Mouse (Mus musculus) liver, adult 2 months (tissue): ENCODE measurements around the gene Slc24a2. TPM values are rescaled to one million over a fixed set of nuclear protein-coding genes. Genes with fewer than 3 reads are reported as not detected.

Source experiments
- DNase-seq: peaks from one replicate; pipeline ENCODE4 v3.0.0-alpha.2; 2011; ENCODE audit warnings: low read depth, low spot score; ENCODE audit errors: extremely low read depth
- H3K27ac ChIP-seq: fragments of 200-500 bp; replicated peaks from 2 replicates; pipeline ENCODE4 v1.5.1; 2012; ENCODE audit warnings: low read depth, mild to moderate bottlenecking, control low read depth, inconsistent platforms, low read length; ENCODE audit not compliant: insufficient read depth
- H3K27me3 ChIP-seq: fragments of 200-500 bp; 2 replicates; pipeline ENCODE4 v1.6.1; 2012; ENCODE audit warnings: mild to moderate bottlenecking, moderate library complexity, low read length, inconsistent platforms; ENCODE audit not compliant: control insufficient read depth, insufficient read depth
- H3K36me3 ChIP-seq: fragments of 200-500 bp; 2 replicates; pipeline ENCODE4 v1.6.1; 2012; ENCODE audit warnings: low read length, inconsistent platforms; ENCODE audit not compliant: control insufficient read depth, insufficient read depth
- H3K4me1 ChIP-seq: fragments of 200-500 bp; 2 replicates; pipeline ENCODE4 v1.6.1; 2011; ENCODE audit warnings: low read length; ENCODE audit not compliant: control insufficient read depth, insufficient read depth
- H3K4me3 ChIP-seq: fragments of 200-500 bp; 2 replicates; pipeline ENCODE4 v1.5.1; 2011; ENCODE audit warnings: low read depth, mild to moderate bottlenecking, control low read depth, low read length, moderate library complexity; ENCODE audit not compliant: insufficient read depth
- H3K79me2 ChIP-seq: fragments of 200-500 bp; 2 replicates; pipeline ENCODE4 v1.6.1; 2012; ENCODE audit warnings: inconsistent platforms, mild to moderate bottlenecking, low read length, moderate library complexity; ENCODE audit not compliant: control insufficient read depth, insufficient read depth
- H3K9ac ChIP-seq: fragments of 200-500 bp; 2 replicates; pipeline ENCODE4 v1.6.1; 2012; ENCODE audit warnings: low read depth, mild to moderate bottlenecking, control low read depth, inconsistent platforms, low read length
- CTCF ChIP-seq: fragments of 200-500 bp; IDR thresholded peaks from 2 replicates; pipeline ENCODE4 v1.5.1; 2011; ENCODE audit warnings: low read depth, low read length, control low read depth
- POLR2A ChIP-seq: fragments of 200-500 bp; IDR thresholded peaks from 2 replicates; pipeline ENCODE4 v1.6.1; 2011; ENCODE audit warnings: low read length, control low read depth; ENCODE audit not compliant: insufficient read depth; ENCODE audit errors: extremely low read depth
- WGBS: fragments of 180-500 bp; shearing (Covaris S2); methylation state at CpG from one replicate; pipeline ENCODE4 v1.1.7; 2018; 5-methylcytosine and 5-hydroxymethylcytosine counted together
- polyA plus RNA-seq: library from polyadenylated mRNA; depleted of rRNA; stranded (reverse); fragments of >200 nt; gene quantifications from 2 replicates; pipeline ENCODE4 v1.2.3, GENCODE M21; 2012
- total RNA-seq: library from RNA; depleted of rRNA; stranded (reverse); fragments of >200 nt; gene quantifications from 2 replicates; pipeline ENCODE4 v1.2.3, GENCODE M21; 2014

Gene Slc24a2
- total and polyA plus RNA-seq, 2 experiments: not detected

- Histone ChIP-seq H3K9ac (no peak overlapping the region), H3K79me2 (no peaks in the 10 kb centered on the region), H3K36me3 (no peaks in the 10 kb centered on the region), H3K4me1 (no peaks in the 10 kb centered on the region), H3K4me3 (no peak overlapping the region), H3K27me3 (no peaks in the 10 kb centered on the region), H3K27ac (no peak overlapping the region)
- 74% methylated on average over 11 of the region's 11 CpGs for WGBS
- DNase-seq: no peak
- TF ChIP-seq POLR2A (no peak), CTCF (no peak)
These were observed 143.2 kb downstream of the Slc24a2 start for GRCm38 (mm10) chr4:87086933-87087577.

DNA sequence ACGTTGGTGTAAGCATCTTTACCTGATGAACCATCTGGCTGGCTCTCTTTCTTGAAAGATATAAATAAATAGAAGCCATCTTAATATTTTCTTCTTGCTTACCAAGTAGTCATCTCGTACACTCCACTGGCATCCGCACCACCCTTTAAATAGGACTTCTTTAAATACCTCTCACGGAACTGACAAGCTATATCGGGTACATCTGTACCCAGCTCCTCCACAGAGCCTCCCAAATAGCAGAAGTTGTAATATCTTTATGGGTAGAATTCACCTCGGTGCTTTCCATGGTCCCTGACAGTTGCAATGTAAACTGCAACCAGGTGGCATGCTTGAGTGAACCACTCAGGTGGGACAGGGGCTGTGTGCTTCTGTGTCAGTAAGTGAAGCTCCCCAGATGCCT lies 149.0 kb downstream of the Slc24a2 start:
- WGBS: 73% methylated on average over 6 of the region's 6 CpGs
- DNase-seq: no peak
- no peak for TF ChIP-seq POLR2A
- TF ChIP-seq CTCF: no peak
- Histone ChIP-seq H3K4me1 (no peaks in the 10 kb centered on the region), H3K27me3 (no peaks in the 10 kb centered on the region), H3K79me2 (no peaks in the 10 kb centered on the region), H3K27ac (no peak overlapping the region), H3K4me3 (no peak overlapping the region), H3K36me3 (no peaks in the 10 kb centered on the region), H3K9ac (no peak overlapping the region)

DNA sequence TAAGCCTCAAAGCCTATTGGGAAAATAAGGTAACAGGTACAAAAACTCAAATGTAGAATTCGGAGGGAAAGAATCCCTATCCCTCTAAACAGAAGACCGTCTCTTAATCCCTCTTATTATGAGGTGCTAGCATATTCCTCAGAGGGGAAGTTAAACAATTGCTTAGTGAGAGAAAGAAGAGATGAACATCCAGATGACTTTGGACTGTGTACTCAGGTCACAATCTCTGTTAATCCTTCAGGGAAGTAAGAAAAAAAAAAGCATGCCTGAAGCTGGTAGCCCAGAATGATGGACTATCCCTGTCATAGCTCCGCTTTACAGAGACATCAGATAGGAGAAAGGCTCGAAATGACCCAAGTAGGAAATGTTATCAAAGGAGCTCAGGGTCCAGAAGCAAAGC lies 151.0 kb downstream of the Slc24a2 start:
- Histone ChIP-seq H3K27me3 (no peaks in the 10 kb centered on the region), H3K9ac (no peak overlapping the region), H3K79me2 (no peaks in the 10 kb centered on the region), H3K4me3 (no peak overlapping the region), H3K4me1 (no peaks in the 10 kb centered on the region), H3K36me3 (no peaks in the 10 kb centered on the region), H3K27ac (no peak overlapping the region)
- no peak for TF ChIP-seq POLR2A
- TF ChIP-seq CTCF: no peak
- WGBS: 77% methylated on average over 4 of the region's 4 CpGs
- DNase-seq: no peak

DNA sequence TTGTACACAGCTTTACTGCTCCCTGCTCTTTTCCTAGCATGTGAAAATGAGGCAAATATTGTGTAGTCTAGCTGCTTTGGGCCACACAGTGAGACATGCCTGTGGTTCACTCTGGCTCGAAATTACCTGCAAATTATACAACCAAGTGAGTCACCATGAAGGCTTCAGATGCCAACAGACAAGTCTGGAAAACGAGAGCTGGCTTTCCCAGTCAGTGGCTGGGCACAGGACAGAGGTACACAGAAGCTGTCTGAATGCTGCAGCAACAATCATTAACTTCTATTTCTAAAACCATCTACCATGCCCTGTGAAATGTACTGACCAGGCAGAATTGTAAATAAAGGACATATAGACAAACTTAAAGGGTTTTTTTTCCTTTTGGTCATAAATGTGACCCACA lies 151.6 kb downstream of the Slc24a2 start:
- no peak overlapping the region for H3K27ac ChIP-seq
- no peak for DNase-seq
- TF ChIP-seq POLR2A: no peak
- no peak for TF ChIP-seq CTCF
- 33% methylated on average over 2 of the region's 2 CpGs for WGBS
- H3K4me1 ChIP-seq: no peaks in the 10 kb centered on the region
- no peaks in the 10 kb centered on the region for H3K79me2 ChIP-seq
- H3K9ac ChIP-seq: no peak overlapping the region
- H3K4me3 ChIP-seq: no peak overlapping the region
- no peaks in the 10 kb centered on the region for H3K27me3 ChIP-seq
- no peaks in the 10 kb centered on the region for H3K36me3 ChIP-seq

DNA sequence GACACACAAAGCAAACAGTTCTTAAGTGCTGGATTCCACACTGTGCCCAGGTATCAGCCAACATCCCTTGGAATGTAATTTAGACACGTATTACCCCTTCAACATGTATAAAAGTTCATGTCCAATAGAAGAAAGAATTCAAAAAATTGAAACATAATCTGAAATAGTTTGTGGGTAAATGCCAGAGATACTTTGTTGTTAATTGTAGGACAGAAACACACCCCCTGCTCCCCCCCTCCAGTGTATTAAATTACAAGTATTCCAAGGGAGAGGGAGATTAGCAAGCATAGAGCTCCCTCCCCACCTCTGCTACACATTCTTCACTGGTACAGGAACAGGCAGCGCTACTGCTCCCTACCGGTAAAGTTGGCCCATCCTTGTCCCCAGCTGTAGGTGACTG lies 154.5 kb downstream of the Slc24a2 start:
- no peak overlapping the region for H3K27ac ChIP-seq
- H3K9ac ChIP-seq: no peak overlapping the region
- no peak overlapping the region for H3K4me3 ChIP-seq
- TF ChIP-seq POLR2A (no peak), CTCF (no peak)
- WGBS: 55% methylated on average over 3 of the region's 3 CpGs
- no peak for DNase-seq
- no peaks in the 10 kb centered on the region for H3K79me2 ChIP-seq
- H3K36me3 ChIP-seq: no peaks in the 10 kb centered on the region
- H3K27me3 ChIP-seq: no peaks in the 10 kb centered on the region
- H3K4me1 ChIP-seq: no peaks in the 10 kb centered on the region

GRCm38 (mm10) chr4:87068121-87068520 lies 162.2 kb downstream of the Slc24a2 start:
- Histone ChIP-seq H3K9ac (no peak overlapping the region), H3K27ac (no peak overlapping the region), H3K36me3 (no peaks in the 10 kb centered on the region), H3K79me2 (no peaks in the 10 kb centered on the region), H3K27me3 (0 out of 2 replicates have a peak, but pooled peaks cover 2% of the 10 kb centered on the region), H3K4me3 (no peak overlapping the region), H3K4me1 (no peaks in the 10 kb centered on the region)
- no peak for DNase-seq
- 72% methylated on average over 3 of the region's 3 CpGs for WGBS
- TF ChIP-seq POLR2A (no peak), CTCF (no peak)
